Mouse (Mus musculus) v-Abl transformed pro-B cells (cell line): ENCODE data around the gene Vmn1r209.
"Not testable (repeated sequence)": the region's sequence is repeated elsewhere in the genome, so short reads cannot be mapped to it uniquely, and the experiment has no call there.

Experiments
- in situ Hi-C, 2 experiments: fragments of 400-800 bp; cut with MboI; formaldehyde crosslinking; loops; one replicate each; pipeline ENCODE4 v1.15.1; 2025; ENCODE audit not compliant: unreplicated experiment in 2 of 2

The Vmn1r209 gene

GRCm38 (mm10) chr13:22809582-22809981 is at the start of gene Vmn1r209:
TSS of gene Vmn1r209 (minus strand) at chr13:22809682.
- in situ Hi-C loops: not testable (repeated sequence)

GRCm38 (mm10) chr13:22857461-22857860 is 48.0 kb upstream of the Vmn1r209 start, which contains the start of gene Vmn1r211:
TSS of gene Vmn1r211 (minus strand) at chr13:22857561.
- in situ Hi-C loops: no loop called here

GRCm38 (mm10) chr13:22854760-22855159 is 45.3 kb upstream of the Vmn1r209 start:
- in situ Hi-C loops: no loop called here

GRCm38 (mm10) chr13:22846798-22847197 is 37.3 kb upstream of the Vmn1r209 start:
- in situ Hi-C loops: no loop called here

- in situ Hi-C loops: not testable (repeated sequence)
Measured at GRCm38 (mm10) chr13:22844304-22844703, 34.8 kb upstream of the Vmn1r209 start.

- in situ Hi-C loops: no loop called here
Measured at GRCm38 (mm10) chr13:22831248-22831647, 21.8 kb upstream of the Vmn1r209 start, which contains the start of gene Vmn1r210. TSS of gene Vmn1r210 (minus strand) at chr13:22831348.

- in situ Hi-C loops: not testable (repeated sequence)
Measured at GRCm38 (mm10) chr13:22829395-22829794, 19.9 kb upstream of the Vmn1r209 start.

- in situ Hi-C loops: not testable (repeated sequence)
Measured at GRCm38 (mm10) chr13:22821601-22822000, 12.1 kb upstream of the Vmn1r209 start.

- in situ Hi-C loops: not testable (repeated sequence)
Measured at GRCm38 (mm10) chr13:22788096-22788495, 21.4 kb downstream of the Vmn1r209 start.

GRCm38 (mm10) chr13:22784159-22784558 is 25.3 kb downstream of the Vmn1r209 start:
- in situ Hi-C loops: not testable (repeated sequence)

GRCm38 (mm10) chr13:22777300-22777699 is 32.2 kb downstream of the Vmn1r209 start, which contains the start of gene Vmn1r208:
TSS of gene Vmn1r208 (minus strand) at chr13:22777400.
- in situ Hi-C loops: not testable (repeated sequence)

GRCm38 (mm10) chr13:22771592-22771991 is 37.9 kb downstream of the Vmn1r209 start:
- in situ Hi-C loops: not testable (repeated sequence)
